In the genomic region with DNA sequence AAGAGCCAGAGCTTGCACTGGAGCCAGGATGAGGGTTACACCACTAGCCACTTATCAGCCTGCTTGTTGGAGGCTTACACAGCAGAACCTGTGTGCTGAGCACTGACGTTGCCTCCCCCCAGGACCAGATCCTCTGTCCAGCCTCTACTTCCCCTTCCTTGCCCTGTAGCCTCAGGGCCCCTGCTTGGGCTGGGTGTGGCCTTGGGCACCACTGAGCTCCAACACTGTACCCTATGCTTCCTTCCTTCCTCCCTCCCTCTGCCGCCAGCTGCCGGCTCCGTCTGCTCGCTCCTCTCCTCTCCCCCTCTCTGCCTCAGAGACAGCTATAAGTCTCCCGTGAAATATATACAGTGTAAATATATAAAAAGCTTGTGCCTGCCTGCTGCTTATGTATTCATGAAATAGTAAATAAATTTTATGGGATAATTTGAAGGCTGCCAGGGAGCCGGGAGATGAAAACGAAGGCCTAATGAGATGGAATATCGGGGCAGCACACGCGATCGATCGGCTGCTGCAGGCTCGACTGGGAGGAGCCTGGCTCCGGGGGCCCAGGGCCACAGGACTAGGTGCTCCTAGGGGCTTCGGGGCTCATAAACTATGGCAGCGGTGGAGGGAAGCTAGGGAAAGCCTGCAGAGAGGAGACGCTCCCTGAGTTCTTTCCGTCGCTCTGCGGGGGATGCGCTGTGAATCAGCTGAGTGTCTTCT, we compare ENCODE assay signal across 8 mouse cellular contexts.
DNase-seq lines count a peak whose midpoint lies in the region; ATAC-seq and TF ChIP-seq lines count a peak whose summit lies in the region.

No protein-coding gene starts in this region.

- TF ChIP-seq POLR2A in bone marrow macrophage, adult 2 months (IDR thresholded peaks at IDR 0.05; ENCODE audit: borderline replicate concordance, low read depth, low read length): no peak

- no peaks in the 10 kb centered on the region for H3K9me3 ChIP-seq in hindbrain, embryonic 14.5 days (ENCODE audit: control insufficient read depth, low read length)

- no peak for TF ChIP-seq CTCF in bone marrow macrophage, adult 2 months (IDR thresholded peaks at IDR 0.05; ENCODE audit: low read depth, low read length)

- H3K27ac ChIP-seq in bone marrow macrophage, adult 2 months (ENCODE audit: insufficient read depth, low read depth, low read length): no peak overlapping the region
- H3K27ac ChIP-seq in hindbrain, embryonic 14.5 days: peak overlapping the region; percentile 80

- peak overlapping the region; percentile 47; the same call in 1 of the 2 replicates for H3K9ac ChIP-seq in hindbrain, embryonic 14.5 days

- 0 out of 2 replicates have a peak, but pooled peaks cover 2% of the 10 kb centered on the region for H3K4me1 ChIP-seq in bone marrow macrophage, adult 2 months (ENCODE audit: control insufficient read depth, insufficient read depth, low read length)
- H3K4me1 ChIP-seq in hindbrain, embryonic 14.5 days (replicated peaks; ENCODE audit: control insufficient read depth, insufficient read depth, low read length): peaks cover 13% of the 10 kb centered on the region

- peak overlapping the region; percentile 23 for H3K4me3 ChIP-seq in bone marrow macrophage, adult 2 months (ENCODE audit: insufficient read depth, low read length)
- no peak overlapping the region for H3K4me3 ChIP-seq in hindbrain, embryonic 14.5 days (replicated peaks; ENCODE audit: low read length)

- no peak for DNase-seq in frontal cortex, postnatal 14 days (ENCODE audit: low spot score in 2 of 2)
- DNase-seq in hindbrain, embryonic 14.5 days (ENCODE audit: low spot score): peak; percentile 41
- DNase-seq in adrenal gland, postnatal 4 days (ENCODE audit: low spot score in 2 of 2): no peak
- no peak for DNase-seq in ovary, postnatal 14 days (ENCODE audit: low spot score)
- no peak for DNase-seq in spleen, postnatal 14 days (ENCODE audit: low spot score in 2 of 2)

- WGBS in hindbrain, embryonic 14.5 days: 8% methylated on average over 22 of the region's 22 CpGs

- H3K27me3 ChIP-seq in hindbrain, embryonic 14.5 days (ENCODE audit: control insufficient read depth, insufficient read depth, low read length): peaks cover 6% of the 10 kb centered on the region; the same call in 1 of the 2 replicates

- ATAC-seq in frontal cortex, adult (ENCODE audit: low TSS enrichment): peak; percentile 94
- ATAC-seq in hindbrain, embryonic 14.5 days (ENCODE audit: low FRiP score): peak; percentile 65
- peak; percentile 79 for ATAC-seq in megakaryocyte progenitor cell, adult 5-6 weeks (replicated peaks; ENCODE audit: poor library complexity)

- H3K36me3 ChIP-seq in hindbrain, embryonic 14.5 days (replicated peaks; ENCODE audit: control insufficient read depth, insufficient read depth): no peaks in the 10 kb centered on the region

- H3K4me2 ChIP-seq in hindbrain, embryonic 14.5 days (replicated peaks): peak overlapping the region; percentile 40
